19 mouse cellular contexts compared by ENCODE assay signal in genomic region chr14:13247431-13247830, GRCm38 (mm10). TPM values are rescaled to one million over a fixed set of nuclear protein-coding genes. Genes with fewer than 3 reads are reported as not detected.
"Had no signal": no experiment of that assay in that cellular context is flagged by ENCODE, and none has a peak within 500 bp of the region (broad histone marks: within the 10 kb centered on the region; RNA-seq: fewer than 3 reads in every experiment).

No protein-coding gene starts in this region.

- ATAC-seq: liver, embryonic 12.5 days had no signal

- H3K27ac ChIP-seq: kidney, embryonic 15.5 days; limb, embryonic 10.5 days; limb, embryonic 13.5 days; liver, embryonic 12.5 days; liver, embryonic 15.5 days; lung, embryonic 15.5 days; midbrain, embryonic 10.5 days had no signal

- H3K36me3 ChIP-seq: kidney, embryonic 15.5 days; limb, embryonic 10.5 days; limb, embryonic 13.5 days; liver, embryonic 12.5 days; liver, embryonic 15.5 days; lung, embryonic 15.5 days; midbrain, embryonic 10.5 days had no signal

- H3K4me2 ChIP-seq: kidney, embryonic 15.5 days; limb, embryonic 13.5 days; liver, embryonic 12.5 days; liver, embryonic 15.5 days; lung, embryonic 15.5 days had no signal

- H3K4me1 ChIP-seq: kidney, embryonic 15.5 days; limb, embryonic 10.5 days; limb, embryonic 13.5 days; liver, embryonic 12.5 days; liver, embryonic 15.5 days; lung, embryonic 15.5 days; megakaryocyte, embryonic 14.5 days had no signal

- H3K9me3 ChIP-seq: kidney, embryonic 15.5 days; limb, embryonic 10.5 days; limb, embryonic 13.5 days; liver, embryonic 12.5 days; liver, embryonic 15.5 days; lung, embryonic 15.5 days; megakaryocyte, embryonic 14.5 days; midbrain, embryonic 10.5 days had no signal

- H3K9ac ChIP-seq: kidney, embryonic 15.5 days; limb, embryonic 13.5 days; liver, embryonic 12.5 days; liver, embryonic 15.5 days; lung, embryonic 15.5 days had no signal

- H3K4me3 ChIP-seq: kidney, embryonic 15.5 days; limb, embryonic 10.5 days; limb, embryonic 13.5 days; liver, embryonic 12.5 days; liver, embryonic 15.5 days; lung, embryonic 15.5 days; megakaryocyte, embryonic 14.5 days; midbrain, embryonic 10.5 days had no signal

- DNase-seq: kidney, adult 11 months; kidney, adult 8-10 months; kidney, postnatal 10 days; kidney, postnatal 36 days; liver; lung, adult 18-20 months; lung, postnatal 10 days; lung, postnatal 36 days; thymus, postnatal 25 days had no signal

- H3K27me3 ChIP-seq: kidney, embryonic 15.5 days; limb, embryonic 13.5 days; liver, embryonic 12.5 days; liver, embryonic 15.5 days; lung, embryonic 15.5 days; megakaryocyte, embryonic 14.5 days had no signal

RNA-seq across cellular contexts. Expression of gene Synpr, which starts 37.1 kb away (rescaled TPM):
- polyA plus RNA-seq: small intestine, adult 2 months; spleen, adult 2 months had no signal
